Mouse (Mus musculus): ENCODE data around the gene Etv6.

- no peak for TF ChIP-seq CTCF (IDR thresholded peaks at IDR 0.05; ENCODE audit: low read depth, low read length)
- no peak for TF ChIP-seq POLR2A (IDR thresholded peaks at IDR 0.05; ENCODE audit: borderline replicate concordance, low read depth, low read length)
These were observed 23.0 kb downstream of the Etv6 start for GRCm38 (mm10) chr6:134058451-134058850.
